Mouse (Mus musculus) frontal cortex, adult 2 months (tissue): ENCODE results near the gene Lect2. TPM values are rescaled to one million over a fixed set of nuclear protein-coding genes. Genes with fewer than 3 reads are reported as not detected.

ENCODE experiments used
- DNase-seq, 2 experiments: peaks; one replicate each; pipeline ENCODE4 v3.0.0; 2022; ENCODE audit warnings: low spot score in 1 of 2; ENCODE audit errors: extremely low spot score in 1 of 2
- polyA plus RNA-seq: library from polyadenylated mRNA; depleted of rRNA; stranded (reverse); fragments of >200 nt; gene quantifications from 2 replicates; pipeline ENCODE4 v1.2.3, GENCODE M21; 2012; rRNA removed

Lect2 gene
- polyA plus RNA-seq, 1 experiment: not detected

DNA sequence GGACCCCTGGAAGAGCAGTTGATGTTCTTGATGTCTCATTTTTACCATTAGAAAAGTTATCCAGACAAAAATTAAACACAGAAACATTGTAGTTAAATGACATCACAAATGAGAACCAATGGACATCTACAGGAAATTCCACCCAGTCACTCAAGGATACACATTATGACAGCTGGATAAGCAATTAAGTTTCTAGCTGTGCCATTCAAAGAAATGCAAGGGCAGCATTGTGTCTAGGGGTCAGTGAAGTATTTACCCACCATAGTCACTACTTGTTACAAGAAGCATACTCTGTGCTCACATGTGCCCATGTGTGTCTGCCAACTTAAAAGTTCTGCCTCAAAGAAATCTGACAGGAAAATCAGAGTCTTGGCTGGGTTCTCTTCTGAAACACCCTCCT is 34.7 kb downstream of the Lect2 start:
- no peak for DNase-seq

DNA sequence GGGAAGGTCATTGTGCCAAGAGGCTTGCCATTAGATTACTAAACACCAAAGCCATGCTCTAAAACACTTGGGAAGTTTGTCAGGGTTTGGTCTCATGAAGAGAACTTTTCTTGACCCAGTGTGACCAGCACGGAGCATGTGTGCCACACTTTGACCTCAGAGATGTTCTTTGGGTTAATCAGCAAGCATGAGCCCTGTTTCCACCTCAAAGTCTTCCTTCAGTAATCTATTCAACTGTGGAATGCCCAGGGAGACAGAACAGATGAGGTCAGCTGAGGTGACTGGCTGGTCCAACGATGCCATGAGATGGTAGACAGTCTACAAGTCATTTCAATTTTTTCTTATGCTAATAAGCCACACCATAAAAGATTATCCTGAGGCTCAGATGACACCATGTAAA is 38.5 kb downstream of the Lect2 start:
- DNase-seq: no peak

DNA sequence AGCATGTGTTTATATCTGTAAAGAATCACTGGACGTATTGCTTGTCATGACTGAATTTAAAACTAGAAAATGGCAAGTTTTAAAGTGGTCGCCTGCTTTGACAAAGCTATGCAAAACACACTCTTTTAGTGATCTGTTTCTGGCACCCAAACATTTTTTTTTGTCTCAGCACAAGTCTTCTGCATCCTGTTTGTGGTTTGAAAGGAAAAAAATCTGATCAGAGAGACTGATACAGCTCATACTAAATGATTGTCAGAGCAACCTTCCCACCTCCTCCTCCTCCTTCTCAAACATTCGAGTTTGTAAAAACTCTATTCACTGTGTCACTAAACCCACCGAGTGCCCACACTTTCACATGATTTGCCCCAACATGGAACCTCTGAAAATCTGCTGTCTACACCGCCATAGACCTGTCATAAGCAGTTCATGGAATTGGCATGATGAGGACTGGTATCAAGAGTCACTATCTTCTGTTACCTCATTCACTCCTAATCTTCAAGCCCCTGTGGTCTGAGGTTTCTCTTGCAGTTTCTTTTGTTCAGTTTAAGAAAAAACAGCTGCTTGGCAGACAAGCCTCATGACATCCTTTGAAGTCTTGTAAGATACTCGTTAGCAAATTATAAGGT is 41.3 kb downstream of the Lect2 start:
- DNase-seq: no peak

DNA sequence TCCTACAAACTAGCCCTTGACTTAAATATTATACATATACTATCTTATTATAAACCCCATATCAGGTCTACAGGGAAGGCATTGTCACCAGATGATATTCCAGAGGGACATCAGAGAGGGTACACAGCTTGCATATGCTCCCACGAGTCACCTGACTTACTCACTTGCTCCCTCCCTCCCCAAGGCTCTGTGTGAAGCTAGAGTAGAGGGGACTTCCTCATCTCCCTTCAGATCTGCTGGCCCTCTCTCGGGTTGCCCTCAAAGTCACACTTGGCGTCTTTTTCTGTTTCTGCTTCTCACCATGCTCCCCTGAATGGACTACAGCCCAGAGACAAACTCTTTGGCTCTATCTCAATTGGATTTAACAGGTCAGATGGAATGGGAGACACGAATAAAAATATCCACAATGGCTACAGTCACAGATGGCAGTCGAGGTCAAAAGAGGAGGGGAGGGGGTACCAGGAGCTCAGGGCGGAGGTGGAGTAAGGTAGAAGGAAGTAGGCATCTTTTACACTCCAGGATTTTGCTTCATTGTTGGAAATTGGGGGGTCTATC is 46.4 kb downstream of the Lect2 start:
- DNase-seq: no peak

DNA sequence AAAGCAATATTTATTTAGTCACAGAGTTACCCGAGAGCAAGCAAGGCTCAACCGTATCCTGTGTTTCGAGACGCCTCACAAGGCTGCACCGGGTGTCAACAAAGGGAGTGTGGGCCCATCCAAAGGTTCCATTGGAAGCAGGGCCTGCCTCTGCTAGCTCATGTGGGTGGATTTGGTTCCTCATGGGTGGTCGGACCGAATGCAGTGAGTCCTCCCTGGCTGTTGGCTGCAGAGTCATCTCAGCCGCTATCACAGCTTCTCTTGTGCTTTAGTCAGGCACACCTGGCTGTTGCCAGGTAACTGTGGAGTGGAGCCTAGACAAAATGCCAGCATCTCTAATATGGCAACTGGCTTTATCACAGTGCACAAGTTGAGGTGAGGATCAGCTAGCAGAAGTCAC is 47.7 kb downstream of the Lect2 start:
- DNase-seq: no peak

DNA sequence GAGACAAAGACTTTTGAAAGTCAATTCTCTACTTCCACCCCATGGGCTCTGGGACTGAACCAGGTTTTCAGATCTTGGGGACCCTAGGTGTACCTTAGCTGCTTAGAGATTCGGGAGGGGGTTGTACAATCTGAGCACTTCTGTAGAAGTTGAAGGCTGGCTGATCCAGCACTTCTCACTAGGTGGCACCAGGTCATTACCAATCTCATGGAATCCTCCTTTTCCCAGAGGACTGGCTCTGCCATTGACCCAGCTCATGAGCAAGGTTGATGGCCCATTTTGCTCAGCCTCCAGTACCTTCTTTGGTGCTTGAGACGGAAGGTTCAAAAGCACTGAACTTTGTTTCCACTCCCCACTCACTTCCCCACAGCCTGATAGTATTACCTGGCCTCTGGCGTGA is 48.2 kb downstream of the Lect2 start:
- peak in 1 of 2 experiments; percentile 11 for DNase-seq

DNA sequence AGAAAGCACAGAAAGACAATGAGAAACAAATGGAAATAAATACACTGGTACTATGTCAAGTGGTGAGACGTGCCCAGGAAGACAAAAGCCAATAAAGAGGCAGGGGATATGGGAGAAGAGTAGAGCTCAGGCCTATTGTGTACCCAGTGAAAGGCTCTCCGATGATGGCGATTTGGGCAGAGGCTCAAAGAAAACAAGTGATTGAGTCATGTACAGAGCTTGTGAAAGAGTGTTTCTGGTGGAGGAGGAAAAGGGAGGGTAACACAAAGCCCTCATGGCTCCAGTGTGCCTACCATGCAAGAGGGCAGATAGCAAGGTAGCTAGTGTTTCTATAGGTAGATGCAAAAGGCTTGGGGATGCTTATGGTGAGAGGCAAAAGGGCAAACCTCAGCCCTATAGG is 53.9 kb downstream of the Lect2 start:
- DNase-seq: no peak

Other genes with a start within 250 kb of the Lect2 start
- not detected in 2 replicates for gene Gm3045, start 121.9 kb downstream of the Lect2 start, polyA plus RNA-seq
- gene Slc25a48, start 110.1 kb downstream of the Lect2 start, polyA plus RNA-seq: 0.04 TPM in 2 replicates
- gene Il9, start 66.3 kb downstream of the Lect2 start, polyA plus RNA-seq: not detected in 2 replicates
- gene Fbxl21, start 26.0 kb downstream of the Lect2 start, polyA plus RNA-seq: 4.6 and 5.8 TPM in 2 replicates
- 4.5 and 4.7 TPM in 2 replicates for gene Tgfbi, start 61.0 kb upstream of the Lect2 start, polyA plus RNA-seq
- gene Smad5, start 154.5 kb upstream of the Lect2 start, polyA plus RNA-seq: 20.3 and 21.7 TPM in 2 replicates
- gene Gm45623, start 205.3 kb upstream of the Lect2 start, polyA plus RNA-seq: 9.2 and 10.6 TPM in 2 replicates